Mouse (Mus musculus): ENCODE data around the gene Zmynd15.

DNA sequence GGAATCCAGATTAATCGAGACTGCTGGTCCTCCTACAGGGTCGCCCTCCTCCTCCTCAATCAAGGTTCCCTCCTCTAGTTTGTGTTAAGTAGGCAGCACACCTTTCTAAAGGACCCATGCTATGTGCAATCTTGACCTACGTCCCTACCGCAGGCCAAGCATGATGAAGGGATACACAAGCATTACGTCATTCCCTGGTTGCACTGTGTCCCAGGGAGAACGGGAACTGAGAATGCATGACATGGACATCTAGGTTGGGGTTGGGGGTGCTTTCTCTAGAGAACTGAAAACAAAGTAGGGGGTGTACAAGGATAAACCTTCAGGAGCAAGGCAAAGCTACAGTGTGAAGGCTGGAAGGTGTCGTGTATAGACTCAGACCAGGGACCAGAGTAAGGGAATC lies 17.4 kb upstream of the Zmynd15 start:
- no peak for TF ChIP-seq CTCF (conservative IDR thresholded peaks at IDR 0.05; ENCODE audit: low read length)
- TF ChIP-seq NANOG (IDR thresholded peaks at IDR 0.05; ENCODE audit: borderline replicate concordance, low read length) = no peak
- TF ChIP-seq POU5F1 (IDR thresholded peaks at IDR 0.05; ENCODE audit: borderline replicate concordance, low read length) = no peak
